Comparison of ENCODE assay signal across 8 mouse cellular contexts in the genomic region with DNA sequence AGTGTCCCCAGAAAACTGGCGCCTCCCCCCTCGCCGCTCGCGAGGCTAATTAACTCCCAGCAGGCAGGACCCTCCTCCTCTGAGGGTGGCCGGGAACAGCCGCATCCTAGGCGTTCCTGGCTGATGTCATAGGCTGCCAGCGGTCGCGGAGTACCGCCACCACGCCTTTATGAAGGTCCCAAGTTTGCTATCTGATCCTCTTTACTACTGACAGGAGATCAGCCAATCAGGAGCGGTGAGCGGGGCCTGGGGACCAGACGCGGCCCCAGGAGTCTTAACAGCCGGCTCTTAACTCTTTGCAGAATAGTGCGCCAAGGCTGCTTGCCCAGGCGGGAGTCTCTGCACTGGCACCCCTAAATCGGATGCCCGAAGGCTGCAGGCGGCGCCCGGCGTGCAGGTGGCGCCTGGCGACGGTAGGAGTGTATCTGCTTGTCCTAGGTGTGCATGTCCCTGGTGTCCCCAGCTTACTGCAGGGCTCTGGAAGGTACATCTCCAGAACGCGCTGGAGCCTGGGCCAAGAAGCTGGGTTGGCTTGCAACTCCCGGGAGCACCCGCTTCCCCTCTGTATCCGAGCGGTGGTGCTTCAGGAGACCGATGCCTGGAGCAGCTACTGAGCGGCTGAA. TPM values are rescaled to one million over a fixed set of nuclear protein-coding genes. Genes with fewer than 3 reads are reported as not detected.
DNase-seq lines count a peak whose midpoint lies in the region; ATAC-seq and TF ChIP-seq lines count a peak whose summit lies in the region.

Gene Myocd, minus strand, starts transcription at position 139 of the 623 bp plus-strand sequence.

- no peak for TF ChIP-seq EP300 in liver, postnatal 0 days (IDR thresholded peaks at IDR 0.05; ENCODE audit: low read depth)

- peak within 1 kb of the TSS; percentile 64 for H3K4me2 ChIP-seq in forebrain, embryonic 11.5 days (ENCODE audit: low read depth, low read length, severe bottlenecking)
- H3K4me2 ChIP-seq in hindbrain, embryonic 11.5 days (replicated peaks; ENCODE audit: low read depth, low read length): peak within 1 kb of the TSS; percentile 87
- H3K4me2 ChIP-seq in liver, postnatal 0 days (ENCODE audit: low read depth, low read length): peak within 1 kb of the TSS; percentile 49

- 0 out of 4 replicates have a peak, but pooled peaks cover 0 to 2% of the 10 kb centered on the region in 2 experiments for H3K4me1 ChIP-seq in ES-E14 (ENCODE audit: control insufficient read depth in 2 of 2, insufficient read depth in 2 of 2, low read length in 2 of 2, poor library complexity in 1 of 2)
- 0 out of 2 replicates have a peak, but pooled peaks cover 2% of the 10 kb centered on the region for H3K4me1 ChIP-seq in forebrain, embryonic 11.5 days (replicated peaks; ENCODE audit: control insufficient read depth, insufficient read depth, low read length)
- H3K4me1 ChIP-seq in hindbrain, embryonic 11.5 days (replicated peaks; ENCODE audit: control insufficient read depth, insufficient read depth, low read length): peaks cover 3% of the 10 kb centered on the region; the same call in 1 of the 2 replicates
- H3K4me1 ChIP-seq in liver, postnatal 0 days (ENCODE audit: insufficient read depth): no peaks in the 10 kb centered on the region

- in situ Hi-C loops in ES-E14 (cut with MboI; ENCODE audit: low sequenced_read_pairs in 2 of 2, unreplicated experiment in 2 of 2): no loop called here

- WGBS in forebrain, embryonic 11.5 days: under 1% methylated on average over 37 of the region's 37 CpGs
- WGBS in hindbrain, embryonic 11.5 days: under 1% methylated on average over 36 of the region's 37 CpGs
- WGBS in liver, postnatal 0 days (ENCODE audit: insufficient replicate concordance): 4% methylated on average over 37 of the region's 37 CpGs

- DNase-seq in cerebellum, adult 11-12 months: peak; percentile 2
- no peak for DNase-seq in cerebellum, adult 9-10 months
- peak; percentile 51 for DNase-seq in ES-E14 (ENCODE audit: low read depth, low spot score)
- peak; percentile 80 for DNase-seq in forebrain, embryonic 11.5 days (ENCODE audit: low spot score)
- peak; percentile 62 for DNase-seq in hindbrain, embryonic 11.5 days (ENCODE audit: low spot score)
- no peak for DNase-seq in liver, postnatal 0 days
- DNase-seq in right cerebral cortex, postnatal 14 days: peak; percentile 15
- no peak for DNase-seq in frontal cortex, postnatal 14 days (ENCODE audit: low spot score in 2 of 2)

- H3K9me3 ChIP-seq in ES-E14 (ENCODE audit: control insufficient read depth, insufficient read depth, low read depth, low read length): no peaks in the 10 kb centered on the region
- no peaks in the 10 kb centered on the region for H3K9me3 ChIP-seq in forebrain, embryonic 11.5 days (ENCODE audit: control insufficient read depth, low read length)
- no peaks in the 10 kb centered on the region for H3K9me3 ChIP-seq in hindbrain, embryonic 11.5 days (ENCODE audit: control insufficient read depth, low read length)
- H3K9me3 ChIP-seq in liver, postnatal 0 days (ENCODE audit: low read length): no peaks in the 10 kb centered on the region

- H3K27me3 ChIP-seq in forebrain, embryonic 11.5 days (ENCODE audit: control insufficient read depth, insufficient read depth, low read length): no peaks in the 10 kb centered on the region; the same call in 1 of the 2 replicates
- H3K27me3 ChIP-seq in hindbrain, embryonic 11.5 days (ENCODE audit: control insufficient read depth, insufficient read depth, low read length): peaks cover 10% of the 10 kb centered on the region
- peaks cover 18% of the 10 kb centered on the region for H3K27me3 ChIP-seq in liver, postnatal 0 days (ENCODE audit: insufficient read depth, low read length)

- no peak within 1 kb of the TSS for H3K9ac ChIP-seq in ES-E14 (ENCODE audit: insufficient read depth, low read depth, low read length, poor library complexity, severe bottlenecking)
- peak within 1 kb of the TSS; percentile 51 for H3K9ac ChIP-seq in forebrain, embryonic 11.5 days (ENCODE audit: low read length)
- H3K9ac ChIP-seq in hindbrain, embryonic 11.5 days (ENCODE audit: low read depth, low read length): peak within 1 kb of the TSS; percentile 17; the same call in 1 of the 2 replicates
- no peak within 1 kb of the TSS for H3K9ac ChIP-seq in liver, postnatal 0 days (replicated peaks)

- H3K36me3 ChIP-seq in ES-E14 (ENCODE audit: control insufficient read depth, insufficient read depth, low read length, poor library complexity, severe bottlenecking): no peaks in the 10 kb centered on the region
- H3K36me3 ChIP-seq in forebrain, embryonic 11.5 days (ENCODE audit: control insufficient read depth, insufficient read depth, low read length): no peaks in the 10 kb centered on the region
- no peaks in the 10 kb centered on the region for H3K36me3 ChIP-seq in hindbrain, embryonic 11.5 days (ENCODE audit: control insufficient read depth, insufficient read depth, low read length)
- no peaks in the 10 kb centered on the region for H3K36me3 ChIP-seq in liver, postnatal 0 days (replicated peaks; ENCODE audit: insufficient read depth, low read length)

- no peak for TF ChIP-seq CTCF in liver, postnatal 0 days (IDR thresholded peaks at IDR 0.05; ENCODE audit: low read depth)

- peak; percentile 94 for ATAC-seq in forebrain, embryonic 11.5 days (replicated peaks; ENCODE audit: low FRiP score)
- peak; percentile 84 for ATAC-seq in hindbrain, embryonic 11.5 days (ENCODE audit: low FRiP score)
- ATAC-seq in liver, postnatal 0 days: no peak

- H3K4me3 ChIP-seq in ES-E14 (ENCODE audit: insufficient read depth in 1 of 2, low read depth in 1 of 2, low read length in 2 of 2, poor library complexity in 1 of 2, severe bottlenecking in 1 of 2): peak within 1 kb of the TSS; percentile 61 to 73
- H3K4me3 ChIP-seq in forebrain, embryonic 11.5 days (ENCODE audit: low read depth, low read length): peak within 1 kb of the TSS; percentile 30
- peak within 1 kb of the TSS; percentile 40 for H3K4me3 ChIP-seq in hindbrain, embryonic 11.5 days (ENCODE audit: low read depth, low read length)
- no peak within 1 kb of the TSS for H3K4me3 ChIP-seq in liver, postnatal 0 days (ENCODE audit: low read depth, low read length)

- no peak within 1 kb of the TSS for H3K27ac ChIP-seq in ES-E14 (ENCODE audit: insufficient read depth, low read depth, low read length, poor library complexity, severe bottlenecking)
- no peak within 1 kb of the TSS for H3K27ac ChIP-seq in forebrain, embryonic 11.5 days (ENCODE audit: low read depth, low read length)
- no peak within 1 kb of the TSS for H3K27ac ChIP-seq in hindbrain, embryonic 11.5 days (ENCODE audit: low read depth, low read length)
- no peak within 1 kb of the TSS for H3K27ac ChIP-seq in liver, postnatal 0 days (ENCODE audit: low read depth)

TF ChIP-seq in ES-E14, 5 proteins besides CTCF, POLR2A, EP300 and RAD21:
- TF ChIP-seq MAFK (IDR thresholded peaks at IDR 0.05; ENCODE audit: insufficient read depth, low read depth, low read length) (no peak), ZNF384 (IDR thresholded peaks at IDR 0.05; ENCODE audit: low read depth, low read length) (no peak), ZC3H11A (IDR thresholded peaks at IDR 0.05; ENCODE audit: borderline replicate concordance, low read depth, low read length) (no peak), HCFC1 (IDR thresholded peaks at IDR 0.05; ENCODE audit: borderline replicate concordance, insufficient read depth, low read length) (no peak), CHD2 (IDR thresholded peaks at IDR 0.05; ENCODE audit: low read depth, low read length) (no peak)

RNA-seq across cellular contexts. Expression of gene Myocd, which starts in this region (rescaled TPM):
- 0.40 and 0.53 TPM in 2 replicates for total RNA-seq in ES-E14 (2012; rRNA removed)
- 1.2 TPM in 2 replicates for polyA plus RNA-seq in forebrain, embryonic 11.5 days (2014; fragmentation: Nextera tagmentation; extraction: Ambion mirVana)
- 1.2 and 1.8 TPM in 2 replicates for polyA plus RNA-seq in hindbrain, embryonic 11.5 days (2014; fragmentation: Nextera tagmentation; extraction: Ambion mirVana)
- 0.28 TPM in 1 of 2 replicates, not detected in the other for polyA plus RNA-seq in liver, postnatal 0 days (2015; fragmentation: Nextera tagmentation; extraction: Ambion mirVana)

Comparison
In these comparisons a context has a peak if more than half of its experiments do, and no peak if none do; other contexts are left out.
1. DNase-seq: peak in cerebellum, adult 11-12 months (single experiment), forebrain, embryonic 11.5 days (single experiment), hindbrain, embryonic 11.5 days (single experiment) and right cerebral cortex, postnatal 14 days (single experiment); none in cerebellum, adult 9-10 months (single experiment), liver, postnatal 0 days (single experiment) and frontal cortex, postnatal 14 days (0 of 2).
2. Peak in DNase-seq and H3K4me3 ChIP-seq in ES-E14; RNA of the gene not detected or under 1 TPM.
3. H3K9ac ChIP-seq: peak in forebrain, embryonic 11.5 days (single experiment) and hindbrain, embryonic 11.5 days (single experiment); none in ES-E14 (single experiment) and liver, postnatal 0 days (single experiment).
4. Peak in every context shown above with its lines, with median percentiles within 50 percentile points of each other: H3K4me2 ChIP-seq.